Mouse (Mus musculus) right cerebral cortex, postnatal 4 days (tissue): ENCODE measurements around the gene Pde11a.

Experiments used
- DNase-seq: peaks from one replicate; pipeline ENCODE4 v3.0.0-alpha.2; 2022

Pde11a gene

DNA sequence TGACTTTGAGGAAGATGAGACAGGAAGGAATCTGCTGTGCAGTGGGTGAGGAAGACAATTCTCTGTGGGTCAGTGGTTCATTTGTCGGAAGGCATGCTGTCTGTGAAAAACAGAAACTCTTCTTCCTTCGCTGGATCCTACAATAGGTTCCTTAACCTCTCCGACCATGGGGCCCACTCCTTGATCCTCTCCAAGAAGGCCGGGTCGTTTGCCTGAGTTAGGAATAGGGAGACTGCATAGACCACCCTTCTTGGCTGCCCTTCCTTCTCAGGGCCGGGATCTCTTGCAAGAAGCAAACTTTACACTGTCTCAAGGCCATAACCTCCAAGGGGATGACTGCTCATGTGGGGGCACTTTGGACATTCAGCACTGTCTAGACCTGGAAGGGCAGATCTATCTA lies 19.3 kb downstream of the Pde11a start:
- no peak for DNase-seq

DNA sequence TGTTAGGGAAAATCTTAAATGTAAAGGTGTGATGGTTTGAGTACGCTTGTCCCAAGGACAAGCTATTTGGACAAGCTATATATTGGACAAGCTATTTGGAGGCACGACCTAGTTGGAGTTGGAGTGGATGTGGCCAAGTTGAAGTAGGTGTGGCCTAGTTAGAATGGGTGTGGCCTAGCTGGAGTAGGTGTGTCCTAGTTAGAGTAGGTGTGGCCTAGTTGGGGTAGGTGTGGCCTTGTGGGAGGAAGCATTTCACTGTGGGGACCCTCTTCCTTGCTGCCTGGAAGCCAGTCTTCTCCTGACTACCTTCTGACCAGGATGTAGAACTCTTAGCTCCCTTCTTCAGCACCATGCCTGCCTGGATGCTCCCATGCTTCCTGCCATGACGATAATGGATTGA lies 50.9 kb downstream of the Pde11a start:
- DNase-seq, result no peak

- no peak for DNase-seq
These were observed 52.3 kb downstream of the Pde11a start for GRCm38 (mm10) chr2:76286288-76286740.

- DNase-seq, result no peak
These were observed 53.4 kb downstream of the Pde11a start for GRCm38 (mm10) chr2:76285150-76285549.

- peak; percentile 61 for DNase-seq
These were observed 55.0 kb downstream of the Pde11a start for GRCm38 (mm10) chr2:76283378-76284132.

GRCm38 (mm10) chr2:76269494-76269893 lies 69.1 kb downstream of the Pde11a start:
- DNase-seq, result no peak

DNA sequence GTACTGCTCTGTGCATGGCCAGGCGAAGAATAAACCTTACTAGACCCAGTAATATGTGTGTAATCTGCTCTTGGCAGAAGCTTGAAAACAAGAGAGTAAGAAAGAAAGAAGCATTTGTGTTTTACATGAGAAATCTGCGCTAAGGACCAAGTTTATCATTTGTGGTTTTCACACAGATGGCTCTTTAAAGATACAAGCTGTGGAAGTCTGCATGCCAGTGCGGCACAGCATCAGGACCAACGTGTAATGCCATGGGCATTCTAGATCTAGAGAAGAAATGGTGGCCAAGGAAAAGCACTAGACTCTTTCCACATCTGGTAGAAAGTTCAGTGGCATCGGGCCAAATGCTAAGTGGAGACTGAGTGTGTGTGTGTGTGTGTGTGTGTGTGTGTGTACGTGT lies 71.2 kb downstream of the Pde11a start:
- no peak for DNase-seq

GRCm38 (mm10) chr2:76266622-76267021 lies 72.0 kb downstream of the Pde11a start:
- no peak for DNase-seq

DNA sequence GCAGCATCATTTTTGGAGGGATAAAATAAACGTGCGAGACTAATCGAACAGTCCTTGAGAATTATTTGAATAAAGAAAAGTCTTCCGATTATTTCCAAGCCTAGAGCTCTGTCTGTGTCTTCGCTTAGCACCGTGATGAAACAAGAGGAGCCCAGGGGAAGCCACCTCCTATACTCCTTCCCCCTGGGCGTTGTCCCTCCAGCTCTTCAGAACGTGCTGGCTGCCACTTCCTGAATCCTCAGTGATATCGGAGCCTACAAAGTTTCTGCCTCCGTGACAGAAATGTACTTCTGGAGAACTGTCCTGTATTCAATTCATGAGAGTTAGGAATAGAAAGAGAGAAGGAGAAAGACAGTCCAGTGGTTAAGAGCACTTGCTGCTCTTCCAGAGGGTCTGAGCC lies 74.3 kb downstream of the Pde11a start:
- no peak for DNase-seq

- DNase-seq, result no peak
These were observed 75.9 kb downstream of the Pde11a start for GRCm38 (mm10) chr2:76262661-76263060.

- peak; percentile 82 for DNase-seq
These were observed 83.7 kb downstream of the Pde11a start for GRCm38 (mm10) chr2:76254833-76255232.

GRCm38 (mm10) chr2:76251379-76251778 lies 87.2 kb downstream of the Pde11a start:
- no peak for DNase-seq

- DNase-seq, result no peak
These were observed 90.3 kb downstream of the Pde11a start for GRCm38 (mm10) chr2:76248242-76248641.

DNA sequence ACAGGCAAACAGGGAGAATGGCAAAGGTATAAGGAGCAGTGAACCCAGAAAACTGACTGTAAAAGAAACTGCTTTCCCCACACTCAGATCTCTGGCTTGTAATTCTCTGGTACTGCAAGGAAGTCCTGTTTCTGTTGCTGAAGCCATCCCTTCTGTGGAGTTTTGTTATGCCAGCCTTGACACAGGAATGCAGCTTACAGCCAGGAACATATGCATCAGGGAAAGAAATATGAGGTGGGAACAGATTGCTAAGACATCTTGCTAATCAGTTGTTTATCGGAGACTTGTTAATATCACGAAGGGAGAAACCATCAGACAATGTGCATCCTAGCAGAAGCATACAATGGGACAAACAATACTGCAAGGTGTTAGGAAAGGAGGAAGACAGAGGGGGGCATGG lies 99.4 kb downstream of the Pde11a start:
- DNase-seq, result no peak

GRCm38 (mm10) chr2:76238496-76238895 lies 100.1 kb downstream of the Pde11a start:
- DNase-seq, result no peak

DNA sequence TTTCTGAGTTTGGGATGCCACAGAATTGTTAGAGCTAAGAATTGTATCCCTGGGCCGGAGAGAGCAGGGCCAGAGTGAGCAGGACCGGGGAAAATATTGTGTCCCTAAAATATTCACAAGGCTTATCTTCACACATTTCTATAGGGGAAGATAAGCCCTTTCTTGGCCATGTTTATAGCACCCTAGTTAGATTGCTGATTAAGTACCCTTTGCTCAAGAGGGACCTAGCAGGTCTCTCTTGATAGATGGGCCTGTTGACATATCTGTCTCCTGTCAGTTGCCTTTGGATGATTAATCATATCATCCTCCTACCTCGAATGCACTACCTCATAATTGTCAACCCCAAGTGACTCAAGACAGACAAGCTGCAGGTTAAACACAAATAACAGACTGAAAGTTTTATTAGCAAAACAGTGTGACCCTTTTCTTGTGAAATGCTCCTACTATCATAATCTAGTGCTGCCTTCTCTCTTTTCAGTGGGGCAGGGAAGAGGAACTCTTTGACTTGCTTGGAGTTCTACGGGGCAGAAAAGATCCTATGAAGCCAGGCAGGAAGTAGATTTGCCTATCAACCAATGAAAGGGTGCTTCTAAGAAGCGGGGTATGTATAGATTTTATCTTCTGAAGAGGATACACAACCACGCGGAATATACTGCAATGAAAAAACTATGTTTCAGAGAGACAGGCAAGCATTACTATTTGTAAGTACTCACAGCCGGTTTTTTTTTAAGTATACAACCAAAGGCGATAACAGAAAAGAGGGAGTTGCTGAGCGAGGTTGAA lies 100.7 kb downstream of the Pde11a start:
- DNase-seq, result no peak

DNA sequence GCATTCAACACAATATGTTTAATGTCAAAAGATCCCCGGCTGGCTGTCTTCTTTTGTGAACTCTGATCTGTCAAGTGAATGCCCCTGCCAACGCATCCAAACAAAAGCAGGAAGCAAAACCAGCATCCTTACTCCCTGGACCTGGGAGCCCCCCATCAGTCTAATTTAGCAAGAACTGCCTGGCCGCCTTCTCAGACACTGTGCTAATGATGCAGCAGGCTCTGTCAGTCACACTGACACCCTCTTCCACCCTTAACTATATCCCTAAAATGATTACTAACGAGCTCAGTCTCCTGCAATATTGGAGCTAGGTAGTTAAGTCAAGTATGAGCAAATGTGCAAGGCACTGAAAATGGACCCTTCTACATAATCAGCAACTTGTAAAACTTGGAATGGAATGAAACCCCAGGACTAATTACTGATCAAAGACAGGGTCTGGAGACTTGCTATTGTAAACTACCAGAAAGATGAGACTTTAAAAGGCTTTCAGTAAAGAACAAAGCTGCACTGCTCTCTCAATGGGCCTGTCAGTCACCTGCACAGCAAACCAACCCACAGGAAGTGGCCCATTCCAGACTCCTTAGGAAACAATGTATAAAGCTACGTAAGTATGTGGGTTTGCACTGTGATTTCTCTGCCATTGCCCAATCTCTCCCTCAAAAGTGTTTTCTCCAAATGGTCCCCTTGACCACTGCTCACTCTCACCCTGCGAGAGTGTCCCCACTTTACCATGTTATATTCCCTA lies 118.0 kb downstream of the Pde11a start:
- DNase-seq, result no peak

DNA sequence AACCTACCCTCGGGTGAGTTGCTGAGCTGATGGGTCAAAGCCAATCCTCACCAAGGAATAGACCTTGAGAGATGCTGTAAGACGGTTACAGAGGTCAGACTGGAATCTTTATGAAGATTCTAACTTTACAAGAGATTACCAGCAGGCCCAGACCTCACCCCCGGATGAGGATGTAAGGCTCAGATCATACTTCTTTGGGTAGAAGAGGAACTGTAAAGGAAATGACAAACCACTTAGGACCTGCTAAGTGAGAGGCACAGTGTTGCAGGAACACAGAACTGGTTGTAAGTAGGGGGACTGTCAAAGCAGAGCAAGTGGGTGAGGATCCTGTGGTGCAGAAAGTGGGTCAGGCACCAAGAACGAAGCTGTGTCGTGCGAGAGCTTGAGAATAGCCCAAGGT lies 119.0 kb downstream of the Pde11a start:
- DNase-seq, result no peak

DNA sequence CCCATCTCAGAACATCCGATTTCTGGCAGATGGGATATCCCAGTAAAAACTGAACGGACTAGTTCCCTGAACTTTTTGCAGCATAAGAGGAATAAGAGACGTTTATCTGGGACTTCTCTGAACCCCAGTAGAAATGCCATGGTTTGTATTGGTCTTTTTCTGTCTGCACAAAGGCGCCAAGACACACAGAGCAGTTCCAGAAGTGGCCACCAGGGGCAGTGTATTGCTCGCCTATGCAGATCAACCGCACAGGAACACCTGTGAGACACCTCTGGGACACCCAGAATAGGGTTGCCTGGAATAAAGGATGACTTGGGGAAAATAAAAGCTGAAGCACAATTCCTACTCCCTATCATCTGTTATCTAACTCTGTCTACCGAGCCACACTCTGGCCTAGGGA lies 122.4 kb downstream of the Pde11a start:
- DNase-seq, result peak; percentile 31

GRCm38 (mm10) chr2:76215219-76215618 lies 123.4 kb downstream of the Pde11a start:
- no peak for DNase-seq

GRCm38 (mm10) chr2:76185126-76185525 lies 153.4 kb downstream of the Pde11a start:
- DNase-seq, result no peak

GRCm38 (mm10) chr2:76162822-76163221 lies 175.8 kb downstream of the Pde11a start:
- no peak for DNase-seq

- DNase-seq, result no peak
These were observed 179.6 kb downstream of the Pde11a start for GRCm38 (mm10) chr2:76158973-76159372.

- DNase-seq, result no peak
These were observed 197.4 kb downstream of the Pde11a start for GRCm38 (mm10) chr2:76141136-76141535.
